Mouse (Mus musculus) kidney, embryonic 15.5 days (tissue): ENCODE results near the gene Fnip1. TPM values are rescaled to one million over a fixed set of nuclear protein-coding genes. Genes with fewer than 3 reads are reported as not detected.
"Not testable (repeated sequence)": the region's sequence is repeated elsewhere in the genome, so short reads cannot be mapped to it uniquely, and the experiment has no call there.

Experiments
- ATAC-seq: fragments of 200-750 bp; cut with Nextera tagmentation; replicated peaks from 2 replicates; pipeline ENCODE4 v1.8.0; 2017; ENCODE audit warnings: moderate TSS enrichment; ENCODE audit not compliant: low FRiP score
- H3K27ac ChIP-seq: fragments of 300-500 bp; sonication (generic); 2 replicates; pipeline ENCODE4 v1.5.1; 2015; ENCODE audit warnings: mild to moderate bottlenecking, inconsistent platforms
- H3K27me3 ChIP-seq: fragments of 300-500 bp; sonication (generic); 2 replicates; pipeline ENCODE4 v1.6.1; 2015; ENCODE audit warnings: inconsistent platforms
- H3K36me3 ChIP-seq: fragments of 300-500 bp; sonication (generic); 2 replicates; pipeline ENCODE4 v1.6.1; 2015; ENCODE audit warnings: inconsistent platforms
- H3K4me1 ChIP-seq: fragments of 300-500 bp; sonication (generic); 2 replicates; pipeline ENCODE4 v1.6.1; 2015; ENCODE audit warnings: inconsistent platforms
- H3K4me2 ChIP-seq: fragments of 300-500 bp; sonication (generic); 2 replicates; pipeline ENCODE4 v1.6.1; 2015; ENCODE audit warnings: moderate library complexity, mild to moderate bottlenecking, inconsistent platforms
- H3K4me3 ChIP-seq: fragments of 300-500 bp; sonication (generic); replicated peaks from 2 replicates; pipeline ENCODE4 v1.5.1; 2015; ENCODE audit warnings: mild to moderate bottlenecking, inconsistent platforms
- H3K9ac ChIP-seq: fragments of 300-500 bp; sonication (generic); 2 replicates; pipeline ENCODE4 v1.6.1; 2015; ENCODE audit warnings: mild to moderate bottlenecking, inconsistent platforms
- H3K9me3 ChIP-seq: fragments of 300-500 bp; sonication (generic); replicated peaks from 2 replicates; pipeline ENCODE4 v1.6.1; 2016; ENCODE audit warnings: inconsistent platforms
- WGBS: fragments of 180-500 bp; shearing (Covaris S2); methylation state at CpG from one replicate; pipeline ENCODE4 v1.1.7; 2015; ENCODE audit warnings: mixed read lengths; 5-methylcytosine and 5-hydroxymethylcytosine counted together
- polyA plus RNA-seq: library from polyadenylated mRNA; unstranded; fragments of >200 nt; fragmentation: Nextera tagmentation; extraction: Ambion mirVana; gene quantifications from 2 replicates; pipeline ENCODE4 v1.2.1, GENCODE M21; 2015

The Fnip1 gene
- polyA plus RNA-seq, 1 experiment from 2014 or later: 9.8 TPM

DNA sequence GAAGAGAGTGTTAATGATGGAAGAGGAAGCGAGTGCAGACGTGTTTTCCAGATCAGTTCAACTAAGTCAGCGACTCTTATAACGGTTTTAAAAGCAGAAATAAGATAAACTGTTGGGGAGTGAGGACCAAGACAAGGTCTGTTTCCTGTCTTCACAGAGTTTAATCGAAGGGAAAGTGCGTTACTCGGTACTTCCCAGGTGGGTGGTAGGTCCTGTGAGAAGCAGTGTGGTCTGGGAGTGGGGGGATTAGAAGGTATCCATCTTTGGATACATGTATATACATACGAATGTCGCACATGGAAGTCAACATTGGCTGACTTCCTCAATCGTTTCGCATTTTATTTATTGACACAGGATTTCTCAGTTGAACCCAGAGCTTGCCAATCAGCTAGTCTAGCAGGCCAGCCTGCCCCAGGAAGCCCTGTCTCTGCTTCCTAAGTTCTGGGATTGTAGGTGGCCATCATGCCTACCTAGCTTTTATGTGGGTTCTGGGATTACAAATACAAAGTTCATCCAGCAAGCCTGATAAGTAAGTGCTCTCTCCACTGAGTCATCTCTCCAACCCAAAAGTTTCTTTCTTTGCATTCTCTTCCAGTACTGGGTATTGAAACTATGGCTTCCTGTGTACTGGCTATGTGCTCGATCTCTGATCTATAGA lies 10.2 kb upstream of the Fnip1 start:
- ATAC-seq: no peak
- Histone ChIP-seq H3K4me1 (no peaks in the 10 kb centered on the region), H3K27me3 (no peaks in the 10 kb centered on the region), H3K36me3 (no peaks in the 10 kb centered on the region), H3K4me2 (no peak overlapping the region), H3K4me3 (no peak overlapping the region), H3K27ac (no peak overlapping the region), H3K9me3 (no peaks in the 10 kb centered on the region), H3K9ac (no peak overlapping the region)
- 79% methylated on average over 12 of the region's 12 CpGs for WGBS

DNA sequence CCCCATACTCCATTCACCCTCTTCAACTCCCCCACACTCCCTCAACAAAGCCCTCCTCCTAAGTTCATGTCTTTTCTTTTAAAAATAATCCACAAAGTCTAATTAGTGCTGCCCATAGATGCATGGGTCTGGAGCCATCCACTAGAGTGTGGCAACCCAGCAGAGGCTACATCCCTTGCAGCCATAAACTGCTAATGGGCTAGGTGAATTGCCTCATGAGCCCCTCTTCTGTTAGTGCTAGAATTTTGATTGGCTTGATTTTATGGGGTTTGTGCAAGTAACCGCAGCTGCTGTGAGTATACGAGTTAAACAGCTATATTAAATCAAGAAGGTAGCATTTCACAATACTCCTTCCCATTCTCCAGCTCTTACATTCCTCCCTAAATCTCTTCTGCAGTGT lies 8.8 kb upstream of the Fnip1 start:
- Histone ChIP-seq H3K9me3 (no peaks in the 10 kb centered on the region), H3K36me3 (no peaks in the 10 kb centered on the region), H3K4me1 (no peaks in the 10 kb centered on the region), H3K27ac (no peak overlapping the region), H3K27me3 (no peaks in the 10 kb centered on the region), H3K9ac (no peak overlapping the region), H3K4me2 (no peak overlapping the region), H3K4me3 (no peak overlapping the region)
- WGBS: 31% methylated on average over 2 of the region's 2 CpGs
- ATAC-seq: no peak

DNA sequence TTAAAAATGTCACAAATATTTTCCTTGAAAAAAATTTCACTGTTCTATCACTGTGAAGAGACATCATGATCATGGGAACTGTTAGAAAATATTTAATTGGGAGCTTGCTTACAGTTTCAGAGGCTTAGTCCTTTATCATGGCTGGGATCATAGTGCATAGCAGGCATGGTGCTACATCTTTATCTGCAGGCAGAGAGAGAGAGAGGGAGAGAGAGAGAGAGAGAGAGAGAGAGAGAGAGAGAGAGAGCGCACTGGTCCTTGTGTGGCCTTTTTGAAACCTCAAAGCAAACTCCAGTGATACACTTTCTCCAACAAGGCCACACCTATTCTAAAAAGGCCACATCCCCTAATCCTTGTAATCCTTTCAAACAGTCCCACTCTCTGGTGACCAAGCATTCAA lies 2.2 kb upstream of the Fnip1 start:
- Histone ChIP-seq H3K27ac (no peak overlapping the region), H3K9ac (no peak overlapping the region), H3K4me2 (no peak overlapping the region), H3K4me3 (no peak overlapping the region), H3K9me3 (no peaks in the 10 kb centered on the region), H3K36me3 (no peaks in the 10 kb centered on the region), H3K27me3 (no peaks in the 10 kb centered on the region), H3K4me1 (peaks cover 13% of the 10 kb centered on the region; the same call in 1 of the 2 replicates)
- 100% methylated on average over 1 of the region's 1 CpGs for WGBS
- no peak for ATAC-seq

DNA sequence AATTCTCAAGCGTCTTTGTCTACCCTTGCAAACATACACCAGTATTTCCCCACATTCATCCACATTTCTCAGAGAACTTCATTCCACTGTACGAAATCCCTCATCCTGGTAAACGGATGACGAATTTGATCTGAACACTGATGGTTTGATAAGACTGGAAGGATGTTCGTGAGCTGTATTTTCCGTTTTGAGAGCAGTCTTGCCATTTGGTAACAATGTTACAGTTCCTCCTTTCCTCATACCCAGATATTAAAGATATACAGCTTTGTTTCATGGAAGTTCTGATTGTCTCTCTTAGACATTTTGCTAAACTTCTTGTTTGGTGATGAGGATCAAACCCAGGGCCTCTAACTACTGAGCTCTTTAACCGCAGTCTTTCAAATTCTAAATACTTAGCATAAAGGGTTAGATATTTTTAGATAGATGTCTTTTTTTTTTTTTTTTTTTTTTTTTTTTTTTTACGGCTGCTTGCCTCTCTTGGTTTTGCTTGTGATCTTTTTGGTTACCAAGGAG lies 633 bp upstream of the Fnip1 start:
- no peaks in the 10 kb centered on the region for H3K36me3 ChIP-seq
- no peaks in the 10 kb centered on the region for H3K9me3 ChIP-seq
- no peaks in the 10 kb centered on the region for H3K27me3 ChIP-seq
- 50% methylated on average over 8 of the region's 8 CpGs for WGBS
- H3K9ac ChIP-seq: peak overlapping the region; percentile 44; the same call in 1 of the 2 replicates
- peak overlapping the region; percentile 45; the same call in 1 of the 2 replicates for H3K27ac ChIP-seq
- H3K4me3 ChIP-seq: peak overlapping the region; percentile 96
- no peak for ATAC-seq
- H3K4me1 ChIP-seq: peaks cover 13% of the 10 kb centered on the region; the same call in 1 of the 2 replicates
- peak overlapping the region; percentile 57 for H3K4me2 ChIP-seq

DNA sequence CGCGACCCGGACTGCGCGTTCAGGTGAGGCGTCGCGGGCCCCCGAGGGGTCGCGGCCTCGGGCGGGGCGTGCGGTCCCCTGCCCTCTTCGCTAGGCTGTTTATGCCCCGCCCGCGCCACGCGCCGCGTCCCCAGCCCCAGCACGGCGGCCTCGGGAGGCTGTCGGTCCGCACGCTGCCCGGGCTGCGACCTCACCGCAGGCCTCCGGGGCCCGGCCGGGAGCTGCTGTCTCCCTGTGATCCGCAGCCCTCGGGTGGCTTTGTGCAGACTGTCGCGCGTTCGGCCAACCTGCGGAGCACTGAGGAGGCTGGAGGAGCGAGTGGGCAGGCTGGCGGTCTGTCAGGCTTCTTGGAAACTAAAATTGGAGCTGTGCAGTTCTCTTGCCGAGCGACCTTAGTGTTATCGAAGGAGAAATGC lies 375 bp downstream of the Fnip1 start:
- peak overlapping the region; percentile 90 for H3K27ac ChIP-seq
- ATAC-seq: peak; percentile 85
- peak overlapping the region; percentile 92 for H3K9ac ChIP-seq
- H3K9me3 ChIP-seq: no peaks in the 10 kb centered on the region
- no peaks in the 10 kb centered on the region for H3K27me3 ChIP-seq
- no peaks in the 10 kb centered on the region for H3K36me3 ChIP-seq
- H3K4me1 ChIP-seq: peaks cover 13% of the 10 kb centered on the region; the same call in 1 of the 2 replicates
- under 1% methylated on average over 47 of the region's 47 CpGs for WGBS
- H3K4me3 ChIP-seq: peak overlapping the region; percentile 96
- H3K4me2 ChIP-seq: peak overlapping the region; percentile 63

DNA sequence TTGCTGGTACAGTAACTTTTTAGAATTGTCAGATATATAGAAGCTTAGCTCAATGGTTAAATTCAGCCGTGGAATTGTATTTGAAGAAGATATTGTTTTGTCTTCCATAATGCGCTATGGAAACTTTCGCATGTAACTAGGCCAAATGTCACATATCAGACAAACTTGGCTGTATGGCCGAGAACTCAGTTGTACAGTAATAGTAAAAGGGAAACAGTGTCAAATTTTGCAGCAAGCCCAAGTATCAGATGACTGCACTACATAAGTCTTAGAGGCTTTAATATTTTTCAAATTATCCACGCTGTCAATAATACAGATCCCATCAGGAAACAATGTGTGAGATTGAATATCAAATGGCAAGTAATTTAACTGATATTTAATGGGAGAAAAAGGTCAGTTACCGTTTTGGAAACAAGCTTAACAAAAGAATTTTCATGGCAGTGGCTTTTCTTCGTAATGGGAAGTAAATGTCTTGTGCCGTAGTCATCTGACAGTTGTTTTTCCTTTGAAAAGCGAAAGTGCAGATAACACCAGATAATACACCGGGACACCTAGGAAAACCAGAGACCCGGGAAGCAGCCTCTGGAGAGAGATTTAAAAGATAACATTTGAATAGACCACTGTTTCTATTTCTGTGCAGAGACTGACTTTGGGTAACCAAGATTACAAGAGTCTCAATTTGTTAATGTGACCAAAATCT lies 1.1 kb downstream of the Fnip1 start:
- 33% methylated on average over 11 of the region's 11 CpGs for WGBS
- H3K27ac ChIP-seq: no peak overlapping the region
- no peaks in the 10 kb centered on the region for H3K9me3 ChIP-seq
- H3K9ac ChIP-seq: peak overlapping the region; percentile 92
- H3K4me1 ChIP-seq: peaks cover 13% of the 10 kb centered on the region; the same call in 1 of the 2 replicates
- ATAC-seq: no peak
- peak overlapping the region; percentile 96 for H3K4me3 ChIP-seq
- H3K4me2 ChIP-seq: peak overlapping the region; percentile 63
- no peaks in the 10 kb centered on the region for H3K27me3 ChIP-seq
- no peaks in the 10 kb centered on the region for H3K36me3 ChIP-seq

DNA sequence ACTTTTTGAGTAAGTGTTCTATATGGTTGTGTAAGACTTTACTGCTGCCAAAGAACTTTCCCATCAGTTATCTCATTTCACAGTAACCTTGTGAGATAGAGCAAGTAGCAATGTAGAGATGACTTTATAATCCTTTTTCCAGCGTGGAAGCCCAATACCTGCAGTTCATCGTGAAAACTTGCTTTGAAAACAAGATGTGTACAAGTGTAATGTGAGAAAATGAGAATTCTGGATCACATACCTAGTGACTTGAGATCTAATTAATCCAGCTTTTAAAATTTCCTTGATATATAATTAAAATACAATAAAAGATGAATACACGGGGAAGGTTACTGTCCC lies 1.7 kb downstream of the Fnip1 start:
- Histone ChIP-seq H3K4me2 (peak overlapping the region; percentile 63), H3K36me3 (no peaks in the 10 kb centered on the region), H3K27ac (no peak overlapping the region), H3K4me1 (peaks cover 13% of the 10 kb centered on the region; the same call in 1 of the 2 replicates), H3K9ac (no peak overlapping the region), H3K9me3 (no peaks in the 10 kb centered on the region), H3K27me3 (no peaks in the 10 kb centered on the region), H3K4me3 (peak overlapping the region; percentile 96)
- WGBS: 61% methylated on average over 3 of the region's 3 CpGs
- no peak for ATAC-seq

DNA sequence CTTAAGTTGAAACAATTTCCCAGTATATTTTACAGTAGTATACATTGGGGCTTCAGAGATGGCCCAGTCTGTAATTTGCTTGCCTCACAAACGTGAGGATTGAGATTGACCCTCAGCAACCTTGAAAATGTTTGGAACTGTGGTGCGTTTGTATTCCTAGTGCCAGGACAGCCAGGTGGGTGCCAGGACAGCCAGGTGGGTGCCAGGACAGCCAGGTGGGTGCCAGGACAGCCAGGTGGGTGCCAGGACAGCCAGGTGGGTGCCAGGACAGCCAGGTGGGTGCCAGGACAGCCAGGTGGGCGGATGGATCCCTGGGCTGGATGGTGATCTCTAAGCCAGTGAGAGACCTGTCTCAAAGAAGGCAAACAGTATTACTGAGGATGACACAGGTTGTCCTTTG lies 12.8 kb downstream of the Fnip1 start:
- not testable (repeated sequence) for H3K9ac ChIP-seq, H3K4me3 ChIP-seq, ATAC-seq, H3K9me3 ChIP-seq, H3K4me1 ChIP-seq, H3K27me3 ChIP-seq, H3K4me2 ChIP-seq, H3K27ac ChIP-seq, H3K36me3 ChIP-seq
- 90% methylated on average over 3 of the region's 3 CpGs for WGBS

DNA sequence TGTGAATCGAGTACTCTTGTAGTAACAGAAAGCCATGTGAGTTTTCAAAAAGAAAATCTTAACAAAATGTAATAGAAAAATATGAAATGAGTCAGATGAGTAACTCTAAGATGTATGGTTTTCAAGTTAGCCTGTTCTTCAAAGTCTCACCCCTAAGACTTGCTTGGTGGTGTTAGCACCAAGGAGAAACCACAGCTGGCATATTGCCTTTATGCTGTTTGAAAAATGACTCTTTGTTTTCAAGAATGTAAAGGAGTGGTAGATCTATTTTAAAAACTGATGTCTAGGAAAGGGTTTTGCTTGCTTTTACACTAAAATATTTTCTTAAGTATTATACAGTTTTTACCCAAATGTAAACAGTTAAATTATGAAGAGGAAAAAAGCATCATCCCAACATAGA lies 16.5 kb downstream of the Fnip1 start:
- no peaks in the 10 kb centered on the region for H3K4me1 ChIP-seq
- no peaks in the 10 kb centered on the region for H3K9me3 ChIP-seq
- no peak for ATAC-seq
- H3K27me3 ChIP-seq: no peaks in the 10 kb centered on the region
- 78% methylated on average over 1 of the region's 1 CpGs for WGBS
- no peaks in the 10 kb centered on the region for H3K36me3 ChIP-seq
- H3K4me2 ChIP-seq: no peak overlapping the region
- H3K27ac ChIP-seq: no peak overlapping the region
- no peak overlapping the region for H3K9ac ChIP-seq
- H3K4me3 ChIP-seq: no peak overlapping the region

DNA sequence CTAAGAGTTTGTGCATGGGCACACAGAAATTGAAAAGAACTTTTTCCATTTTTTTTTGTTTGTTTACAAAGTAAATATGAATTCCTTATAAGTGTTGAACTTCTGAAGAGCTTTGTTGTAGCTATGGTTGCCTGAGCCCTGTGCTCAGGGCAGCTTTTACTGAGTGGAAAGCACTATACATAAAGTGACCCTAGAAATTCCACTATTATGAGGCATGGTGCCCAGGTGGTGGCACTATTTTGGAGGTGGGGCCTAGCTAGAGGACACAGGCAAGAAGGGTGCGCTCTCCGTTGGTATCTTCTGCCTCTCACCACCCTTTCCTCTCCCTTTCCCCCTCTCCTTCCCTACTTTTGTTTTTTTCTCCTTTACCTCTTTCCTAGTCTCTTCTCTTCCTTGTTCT lies 18.9 kb downstream of the Fnip1 start:
- ATAC-seq: no peak
- 80% methylated on average over 2 of the region's 2 CpGs for WGBS
- Histone ChIP-seq H3K9ac (no peak overlapping the region), H3K4me1 (no peaks in the 10 kb centered on the region), H3K9me3 (no peaks in the 10 kb centered on the region), H3K36me3 (no peaks in the 10 kb centered on the region), H3K4me3 (no peak overlapping the region), H3K27me3 (no peaks in the 10 kb centered on the region), H3K4me2 (no peak overlapping the region), H3K27ac (no peak overlapping the region)

DNA sequence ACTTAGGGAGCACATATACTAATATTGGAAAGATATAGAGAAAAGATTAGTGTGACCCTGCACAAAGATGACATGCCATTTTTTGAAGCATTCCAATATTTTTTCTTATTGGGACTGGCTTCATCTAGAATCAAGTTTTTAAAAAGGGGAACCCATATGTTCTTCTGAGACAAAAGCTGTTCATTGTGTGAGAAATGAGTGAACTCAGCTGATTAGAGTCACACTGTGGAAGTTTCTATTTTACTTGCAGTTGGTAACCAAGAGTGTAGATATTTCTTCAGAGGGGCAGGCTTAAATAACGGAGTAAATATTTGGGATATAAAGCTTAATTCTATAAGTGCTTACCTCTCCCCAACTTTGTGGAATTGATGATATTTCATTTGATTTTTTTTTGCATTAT lies 20.2 kb downstream of the Fnip1 start:
- Histone ChIP-seq H3K9ac (no peak overlapping the region), H3K4me3 (no peak overlapping the region), H3K27ac (no peak overlapping the region), H3K4me2 (no peak overlapping the region), H3K4me1 (no peaks in the 10 kb centered on the region), H3K36me3 (0 out of 2 replicates have a peak, but pooled peaks cover 3% of the 10 kb centered on the region), H3K9me3 (no peaks in the 10 kb centered on the region), H3K27me3 (no peaks in the 10 kb centered on the region)
- 94% methylated on average over 1 of the region's 1 CpGs for WGBS
- ATAC-seq: no peak

DNA sequence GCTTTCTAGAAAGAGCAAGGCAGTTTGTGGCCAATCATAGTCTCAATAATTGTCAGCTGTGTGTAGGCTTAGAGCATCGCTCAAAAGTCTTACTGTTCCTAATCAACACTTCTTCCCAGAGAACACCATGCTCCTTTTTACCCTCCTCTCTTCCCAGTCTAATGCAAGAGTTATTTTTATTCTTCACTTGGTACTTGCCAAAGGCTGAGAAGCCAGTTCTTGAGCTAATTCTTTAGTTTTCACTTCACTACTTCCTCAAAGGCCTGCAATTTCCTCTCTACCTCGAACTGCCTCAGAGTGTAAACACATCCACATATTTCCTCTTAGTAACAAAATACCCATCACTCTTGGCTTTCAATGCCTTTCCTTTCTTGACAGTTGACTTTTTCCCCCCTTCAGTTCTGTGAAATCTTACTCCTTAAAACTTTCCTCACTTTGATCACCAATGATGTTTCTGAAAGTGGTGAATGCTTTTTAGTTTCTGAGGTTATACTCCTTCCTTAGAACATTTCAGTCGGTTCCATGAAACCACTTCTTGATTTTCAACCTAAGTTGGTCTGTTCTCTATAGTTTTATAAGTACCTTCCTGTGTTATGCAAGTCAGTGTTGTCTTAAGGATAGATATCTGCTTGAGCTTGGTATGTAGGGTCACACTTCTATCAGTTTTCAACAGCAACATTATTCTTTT lies 26.7 kb downstream of the Fnip1 start:
- Histone ChIP-seq H3K27me3 (no peaks in the 10 kb centered on the region), H3K36me3 (peaks cover 8% of the 10 kb centered on the region; the same call in 1 of the 2 replicates), H3K27ac (peak overlapping the region; percentile 5; the same call in 1 of the 2 replicates), H3K4me3 (no peak overlapping the region), H3K9ac (no peak overlapping the region), H3K4me1 (no peaks in the 10 kb centered on the region; the same call in 1 of the 2 replicates), H3K9me3 (no peaks in the 10 kb centered on the region), H3K4me2 (no peak overlapping the region)
- 47% methylated on average over 3 of the region's 3 CpGs for WGBS
- no peak for ATAC-seq
